Mouse (Mus musculus): ENCODE measurements around the gene Ecm1. TPM values are rescaled to one million over a fixed set of nuclear protein-coding genes. Genes with fewer than 3 reads are reported as not detected.

Gene Ecm1
- polyA plus RNA-seq, 1 experiment from 2014 or later, result 85.0 TPM

GRCm38 (mm10) chr3:95684846-95685245, 54.5 kb downstream of the Ecm1 start:
- no peaks in the 10 kb centered on the region for H3K27me3 ChIP-seq (ENCODE audit: control insufficient read depth, insufficient read depth, low read length)
- H3K4me2 ChIP-seq, result no peak overlapping the region
- no peak overlapping the region for H3K4me3 ChIP-seq (ENCODE audit: low read depth, low read length)
- H3K9me3 ChIP-seq (replicated peaks; ENCODE audit: control insufficient read depth, low read length), result no peaks in the 10 kb centered on the region
- peaks cover 63% of the 10 kb centered on the region for H3K4me1 ChIP-seq (ENCODE audit: control insufficient read depth, insufficient read depth, low read length)
- 32% methylated on average over 7 of the region's 8 CpGs for WGBS (ENCODE audit: insufficient replicate concordance)
- H3K36me3 ChIP-seq (ENCODE audit: control insufficient read depth, insufficient read depth, low read length), result no peaks in the 10 kb centered on the region
- H3K27ac ChIP-seq (ENCODE audit: low read depth, low read length), result no peak overlapping the region
- no peak for ATAC-seq (replicated peaks; ENCODE audit: insufficient number of reproducible peaks, low FRiP score, low TSS enrichment)
- 0 out of 2 replicates have a peak overlapping the region, but pooled peaks have one; percentile 8 for H3K9ac ChIP-seq (ENCODE audit: low read depth, low read length)

Small RNAs within 50 kb of the gene (microRNA-seq; reads per million reads assigned to microRNA genes)
- gene Mir7014 (ENCODE audit: borderline number of aligned reads), result 0.88 reads per million, percentile 11 among the genes with 10 or more reads in this experiment

Other genes with a start within 250 kb of the Ecm1 start
- gene Ctsk, start 240.3 kb downstream of the Ecm1 start, polyA plus RNA-seq (2014; fragmentation: Nextera tagmentation; extraction: Ambion mirVana), result 9.9 and 14.0 TPM in 2 replicates
- 5.4 and 6.2 TPM in 2 replicates for gene Ctss, start 212.8 kb downstream of the Ecm1 start, polyA plus RNA-seq (2014; fragmentation: Nextera tagmentation; extraction: Ambion mirVana)
- gene Hormad1, start 179.9 kb downstream of the Ecm1 start, polyA plus RNA-seq (2014; fragmentation: Nextera tagmentation; extraction: Ambion mirVana), result 0.65 TPM in 1 of 2 replicates, not detected in the other
- gene Golph3l, start 150.6 kb downstream of the Ecm1 start, polyA plus RNA-seq (2014; fragmentation: Nextera tagmentation; extraction: Ambion mirVana), result 27.8 and 32.0 TPM in 2 replicates
- gene Ensa, start 114.6 kb downstream of the Ecm1 start, polyA plus RNA-seq (2014; fragmentation: Nextera tagmentation; extraction: Ambion mirVana), result 52.7 and 55.4 TPM in 2 replicates
- 46.3 and 49.8 TPM in 2 replicates for gene Mcl1, start 80.8 kb downstream of the Ecm1 start, polyA plus RNA-seq (2014; fragmentation: Nextera tagmentation; extraction: Ambion mirVana)
- 3.5 and 5.1 TPM in 2 replicates for gene Adamtsl4, start 51.7 kb downstream of the Ecm1 start, polyA plus RNA-seq (2014; fragmentation: Nextera tagmentation; extraction: Ambion mirVana)
- gene Tars2, start 20.6 kb upstream of the Ecm1 start, polyA plus RNA-seq (2014; fragmentation: Nextera tagmentation; extraction: Ambion mirVana), result 42.2 and 46.1 TPM in 2 replicates
- gene Rprd2, start 79.3 kb upstream of the Ecm1 start, polyA plus RNA-seq (2014; fragmentation: Nextera tagmentation; extraction: Ambion mirVana), result 20.5 and 25.0 TPM in 2 replicates
- gene Prpf3, start 116.3 kb upstream of the Ecm1 start, polyA plus RNA-seq (2014; fragmentation: Nextera tagmentation; extraction: Ambion mirVana), result 40.5 and 40.6 TPM in 2 replicates
- 386 and 410 TPM in 2 replicates for gene Mrps21, start 131.9 kb upstream of the Ecm1 start, polyA plus RNA-seq (2014; fragmentation: Nextera tagmentation; extraction: Ambion mirVana)
- gene Ciart, start 142.7 kb upstream of the Ecm1 start, polyA plus RNA-seq (2014; fragmentation: Nextera tagmentation; extraction: Ambion mirVana), result 5.9 and 7.1 TPM in 2 replicates
- gene BC028528, start 152.4 kb upstream of the Ecm1 start, polyA plus RNA-seq (2014; fragmentation: Nextera tagmentation; extraction: Ambion mirVana), result 29.3 and 29.5 TPM in 2 replicates
- gene Aph1a, start 154.4 kb upstream of the Ecm1 start, polyA plus RNA-seq (2014; fragmentation: Nextera tagmentation; extraction: Ambion mirVana), result 25.9 and 42.4 TPM in 2 replicates
- gene Car14, start 165.1 kb upstream of the Ecm1 start, polyA plus RNA-seq (2014; fragmentation: Nextera tagmentation; extraction: Ambion mirVana), result 39.0 and 39.1 TPM in 2 replicates
- gene Anp32e, start 189.7 kb upstream of the Ecm1 start, polyA plus RNA-seq (2014; fragmentation: Nextera tagmentation; extraction: Ambion mirVana), result 71.0 and 88.5 TPM in 2 replicates